Mouse (Mus musculus) layer of hippocampus, adult 8-10 months (tissue): Measurements from ENCODE around the gene Sag. TPM values are rescaled to one million over a fixed set of nuclear protein-coding genes. Genes with fewer than 3 reads are reported as not detected.

Source experiments
- DNase-seq, 2 experiments: peaks; one replicate each; pipeline ENCODE4 v3.0.0; 2022; ENCODE audit warnings: low spot score in 2 of 2
- total RNA-seq, 4 experiments: library from RNA; stranded (reverse); gene quantifications; 2 replicates each; pipeline ENCODE4 v1.2.4; 2022

Sag gene
- total RNA-seq = 1 to 10 TPM; 1.9 to 4.0 (median 2.6) TPM

- DNase-seq = no peak
Measured at GRCm38 (mm10) chr1:87803576-87803975, at the start of gene Sag. TSS of gene Sag (plus strand) at chr1:87803680.

GRCm38 (mm10) chr1:87755641-87756470 lies 47.6 kb upstream of the Sag start, which contains the start of gene Atg16l1:
TSS of gene Atg16l1 (plus strand) at chr1:87755870.
- peak; percentile 94 to 95 for DNase-seq

- no peak for DNase-seq
Measured at GRCm38 (mm10) chr1:87763821-87764220, 39.7 kb upstream of the Sag start.

GRCm38 (mm10) chr1:87765741-87766140 lies 37.7 kb upstream of the Sag start:
- no peak for DNase-seq

GRCm38 (mm10) chr1:87766233-87766632 lies 37.2 kb upstream of the Sag start:
- DNase-seq = no peak

GRCm38 (mm10) chr1:87769263-87769662 lies 34.2 kb upstream of the Sag start:
- no peak for DNase-seq

GRCm38 (mm10) chr1:87770486-87770885 lies 33.0 kb upstream of the Sag start:
- DNase-seq = no peak

GRCm38 (mm10) chr1:87771724-87772123 lies 31.8 kb upstream of the Sag start:
- no peak for DNase-seq

- DNase-seq = no peak
Measured at GRCm38 (mm10) chr1:87773336-87773735, 30.1 kb upstream of the Sag start.

- DNase-seq = no peak
Measured at GRCm38 (mm10) chr1:87774845-87775244, 28.6 kb upstream of the Sag start.

GRCm38 (mm10) chr1:87779204-87779785 lies 24.2 kb upstream of the Sag start:
- DNase-seq = no peak

GRCm38 (mm10) chr1:87785703-87786102 lies 17.8 kb upstream of the Sag start:
- DNase-seq = no peak

- peak; percentile 63 to 70 for DNase-seq
Measured at GRCm38 (mm10) chr1:87786251-87786650, 17.2 kb upstream of the Sag start.

- no peak for DNase-seq
Measured at GRCm38 (mm10) chr1:87789665-87790064, 13.8 kb upstream of the Sag start.

GRCm38 (mm10) chr1:87792438-87793137 lies 10.9 kb upstream of the Sag start:
- no peak for DNase-seq

- no peak for DNase-seq
Measured at GRCm38 (mm10) chr1:87793138-87793449, 10.4 kb upstream of the Sag start.

- DNase-seq = no peak
Measured at GRCm38 (mm10) chr1:87797702-87798101, 5.8 kb upstream of the Sag start.

- peak; percentile 57 to 59 for DNase-seq
Measured at GRCm38 (mm10) chr1:87798306-87798705, 5.2 kb upstream of the Sag start.

- no peak for DNase-seq
Measured at GRCm38 (mm10) chr1:87807751-87808150, 4.3 kb downstream of the Sag start.

GRCm38 (mm10) chr1:87811391-87811790 lies 7.9 kb downstream of the Sag start:
- no peak for DNase-seq

- no peak for DNase-seq
Measured at GRCm38 (mm10) chr1:87812061-87812460, 8.6 kb downstream of the Sag start.

GRCm38 (mm10) chr1:87813155-87813554 lies 9.7 kb downstream of the Sag start:
- DNase-seq = peak; percentile 71 to 76
